Mouse (Mus musculus) heart, postnatal 0 days (tissue): Measurements from ENCODE around the gene Sox6.

Experiments used
- CTCF ChIP-seq: IDR thresholded peaks from 2 replicates; pipeline ENCODE4 v1.5.1; 2016; ENCODE audit warnings: antibody characterized with exemption, control low read depth, low read depth
- EP300 ChIP-seq: IDR thresholded peaks from 2 replicates; pipeline ENCODE4 v1.6.1; 2016; ENCODE audit warnings: antibody characterized with exemption, low read depth

GRCm38 (mm10) chr7:115630287-115630686 is 408.3 kb downstream of the Sox6 start:
- TF ChIP-seq CTCF (no peak), EP300 (no peak)
